Mouse (Mus musculus): ENCODE measurements around the gene Nek11. TPM values are rescaled to one million over a fixed set of nuclear protein-coding genes. Genes with fewer than 3 reads are reported as not detected.

Gene Nek11
- 0.39 and 0.49 TPM in 2 replicates for polyA plus RNA-seq (2012; rRNA removed)

DNA sequence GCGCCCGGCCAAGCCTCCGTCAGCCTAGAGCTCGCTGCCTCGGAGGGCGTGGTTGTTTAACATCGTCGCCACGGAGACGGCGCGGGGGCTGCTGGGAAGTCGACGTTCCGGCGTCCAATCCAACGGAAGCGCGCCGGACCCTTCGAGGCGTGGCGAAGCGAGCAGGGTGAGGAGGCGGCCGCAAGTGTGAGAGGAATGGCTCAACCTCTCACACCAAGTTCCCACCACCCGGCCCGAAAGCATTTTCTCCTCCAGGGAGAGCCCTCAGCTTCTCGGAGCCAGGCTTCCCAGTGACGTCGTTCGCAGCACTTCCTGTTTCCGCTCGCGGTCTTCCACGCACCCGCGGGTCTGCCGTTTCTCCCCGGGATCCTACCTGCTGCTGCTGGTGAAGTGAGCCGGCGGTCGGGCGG is at the start of gene Nek11, which contains the start of gene Aste1:
TSS of gene Nek11 (minus strand) at position 307 of the 410 bp plus-strand sequence.
TSS of gene Aste1 (plus strand) at position 175 of the 410 bp plus-strand sequence.

GRCm38 (mm10) chr9:105144992-105145391 is 250.3 kb downstream of the Nek11 start, which contains the start of gene 1700080E11Rik:
TSS of gene 1700080E11Rik (minus strand) at chr9:105145092.

GRCm38 (mm10) chr9:105131253-105132001 is 263.9 kb downstream of the Nek11 start, which contains the start of gene Nudt16:
TSS of gene Nudt16 (minus strand) at chr9:105131824.

Other genes starting within 250 kb of the Nek11 start
- 6.3 and 11.7 TPM in 2 replicates for gene Aste1, start 132 bp downstream of the Nek11 start, polyA plus RNA-seq (2012; rRNA removed)
- 64.8 and 86.2 TPM in 2 replicates for gene Atp2c1, start 131.8 kb upstream of the Nek11 start, polyA plus RNA-seq (2012; rRNA removed)
- 22.0 and 22.3 TPM in 2 replicates for gene Pik3r4, start 247.5 kb upstream of the Nek11 start, polyA plus RNA-seq (2012; rRNA removed)

Data from central nervous system, embryonic 11.5 days (tissue).